Mouse (Mus musculus) left cerebral cortex, adult 2 months (tissue): Measurements from ENCODE around the gene 2900011O08Rik. TPM values are rescaled to one million over a fixed set of nuclear protein-coding genes. Genes with fewer than 3 reads are reported as not detected.
"Not testable (repeated sequence)": the region's sequence is repeated elsewhere in the genome, so short reads cannot be mapped to it uniquely, and the experiment has no call there.

Experiments
- DNase-seq, 2 experiments: peaks; one replicate each; pipeline ENCODE4 v3.0.0; 2021 to 2022; ENCODE audit warnings: low spot score in 2 of 2, mixed read lengths in 1 of 2; ENCODE audit errors: extremely low spot score in 1 of 2
- H3K27ac ChIP-seq: fragments of 200-600 bp; 2 replicates; pipeline ENCODE4 v1.8.1; 2022
- H3K4me3 ChIP-seq: fragments of 200-600 bp; 2 replicates; pipeline ENCODE4 v1.8.1; 2022
- CTCF ChIP-seq: fragments of 200-600 bp; IDR thresholded peaks from 2 replicates; pipeline ENCODE4 v1.8.1; 2022; ENCODE audit warnings: antibody characterized with exemption, mild to moderate bottlenecking, moderate library complexity
- intact Hi-C: fragments of 180-260 bp; cut with DNase I; formaldehyde crosslinking; loops from one replicate; pipeline ENCODE4 v1.15.1; 2025
- long read RNA-seq, 2 experiments: library from polyadenylated mRNA; stranded (forward); transcript quantifications; one replicate each; pipeline ENCODE4 v2.0.0; 2021; ENCODE audit warnings: borderline mapping rate in 2 of 2
- total RNA-seq, 2 experiments: library from RNA; stranded (reverse); gene quantifications; 2 replicates each; pipeline ENCODE4 v1.2.3; 2021

2900011O08Rik gene
- 100 to 1,000 TPM; 272 to 289 TPM for total RNA-seq
- long read RNA-seq, experiment 1, transcript 2900011O08Rik-201 (6 exons, 2,394 nt) = major isoform, 263 of 295 reads
- long read RNA-seq, experiment 1, partial matches to known transcripts = 23 of 295 reads
- long read RNA-seq, experiment 1, other reads (novel, unspliced or antisense) = 7 of 295 reads
- long read RNA-seq, experiment 2, transcript 2900011O08Rik-201 (6 exons, 2,394 nt) = major isoform, 128 of 156 reads
- long read RNA-seq, experiment 2, partial matches to known transcripts = 20 of 156 reads
- long read RNA-seq, experiment 2, other reads (novel, unspliced or antisense) = 6 of 156 reads

DNA sequence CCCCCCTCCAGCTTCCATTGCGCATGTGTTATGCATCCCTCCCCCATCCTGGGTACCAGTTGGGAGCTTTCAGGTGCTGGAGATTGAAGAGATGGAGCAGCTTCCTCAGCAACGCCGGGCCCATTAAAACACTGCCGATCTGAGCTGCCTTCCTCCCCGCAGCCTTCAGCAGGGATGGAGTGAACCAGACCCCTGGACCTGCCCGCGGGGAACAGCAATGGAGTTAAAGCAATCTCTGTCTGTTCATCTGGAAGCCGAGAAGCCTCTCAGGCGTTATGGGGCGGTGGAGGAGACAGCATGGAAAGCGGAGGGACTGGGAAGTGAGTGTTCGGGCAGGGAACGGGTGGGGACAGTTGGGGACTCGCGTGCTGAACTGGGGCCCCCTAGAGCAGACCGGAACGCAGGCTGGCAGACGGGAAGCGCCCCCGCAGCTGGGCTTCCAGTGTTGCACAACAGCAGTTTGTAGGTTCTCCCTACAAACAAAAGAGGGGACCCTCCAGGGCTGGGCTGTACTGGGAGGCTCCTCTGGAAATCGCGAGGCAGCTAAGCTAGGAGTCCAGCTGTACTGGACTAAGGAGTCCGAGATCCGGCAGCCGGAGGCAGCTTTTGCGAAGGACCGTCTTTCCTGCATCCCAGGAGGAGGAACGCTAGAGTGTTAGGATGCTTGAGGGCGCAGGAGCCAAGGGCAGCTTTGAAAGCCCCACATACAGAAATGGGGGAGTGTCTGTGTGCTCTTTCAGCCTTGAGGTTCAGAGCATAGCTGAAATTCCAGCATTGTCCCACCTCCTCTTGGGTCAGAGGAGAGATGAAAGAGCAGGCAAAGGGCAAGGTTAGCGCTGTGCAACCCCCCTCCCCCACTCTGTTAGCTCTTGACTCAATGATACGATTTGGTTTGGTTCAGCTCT, at the start of gene 2900011O08Rik, which contains the start of gene Ifitm7:
TSS of gene 2900011O08Rik (plus strand) at position 31 of the 905 bp plus-strand sequence.
TSS of gene Ifitm7 (minus strand) at position 315 of the 905 bp plus-strand sequence.
- peak; percentile 60 to 65 for DNase-seq
- Histone ChIP-seq H3K4me3 (peak within 1 kb of the TSS; percentile 86), H3K27ac (peak within 1 kb of the TSS; percentile 93)
- intact Hi-C loops = loop anchor here (2.0 to 5.0 kb wide), 3 partner anchors 45 to 84 kb away; partner anchors contain the start of genes Mpv17l and Pdxdc1
- no peak for TF ChIP-seq CTCF

DNA sequence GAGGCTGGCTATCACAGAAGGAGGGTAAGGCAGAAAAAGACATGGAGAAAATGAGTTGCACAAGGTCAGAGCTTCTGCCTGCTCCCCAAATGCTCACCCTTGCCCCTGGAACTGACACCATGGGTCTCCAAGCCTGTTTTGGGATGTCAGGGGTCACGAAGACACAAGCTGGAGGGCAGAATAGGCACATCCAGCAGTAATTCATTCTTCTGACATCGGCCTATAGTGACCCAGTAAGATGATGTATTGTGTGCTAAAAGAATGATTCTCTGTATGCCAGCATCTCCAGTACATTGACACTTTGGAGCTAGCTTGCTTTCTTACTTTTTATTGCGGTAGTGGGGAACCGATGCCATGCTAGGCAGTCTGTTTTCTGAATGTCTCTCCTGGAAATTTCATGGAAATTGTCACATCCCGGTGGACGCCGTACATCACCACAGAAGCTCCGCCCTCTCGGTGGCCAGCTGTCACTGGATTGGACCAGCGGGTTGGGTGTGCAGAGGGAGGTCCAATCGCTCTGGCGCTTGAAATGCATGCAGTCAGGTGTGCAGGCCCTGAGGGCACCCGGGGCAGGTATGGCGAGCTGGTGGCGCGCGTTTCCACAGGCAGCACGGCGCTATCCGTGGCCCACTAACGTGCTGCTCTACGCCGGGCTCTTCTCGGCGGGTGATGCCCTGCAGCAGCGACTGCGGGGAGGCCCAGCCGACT, 46.1 kb upstream of the 2900011O08Rik start:
- no peak for TF ChIP-seq CTCF
- H3K27ac ChIP-seq = peak overlapping the region; percentile 86
- peak; percentile 79 to 85 for DNase-seq
- H3K4me3 ChIP-seq = peak overlapping the region; percentile 82
- intact Hi-C loops = loop anchor here (1.0 to 2.0 kb wide), 2 partner anchors 37 to 47 kb away; partner anchors contain the start of genes 2900011O08Rik, Ifitm7, Mpv17l and Pdxdc1

DNA sequence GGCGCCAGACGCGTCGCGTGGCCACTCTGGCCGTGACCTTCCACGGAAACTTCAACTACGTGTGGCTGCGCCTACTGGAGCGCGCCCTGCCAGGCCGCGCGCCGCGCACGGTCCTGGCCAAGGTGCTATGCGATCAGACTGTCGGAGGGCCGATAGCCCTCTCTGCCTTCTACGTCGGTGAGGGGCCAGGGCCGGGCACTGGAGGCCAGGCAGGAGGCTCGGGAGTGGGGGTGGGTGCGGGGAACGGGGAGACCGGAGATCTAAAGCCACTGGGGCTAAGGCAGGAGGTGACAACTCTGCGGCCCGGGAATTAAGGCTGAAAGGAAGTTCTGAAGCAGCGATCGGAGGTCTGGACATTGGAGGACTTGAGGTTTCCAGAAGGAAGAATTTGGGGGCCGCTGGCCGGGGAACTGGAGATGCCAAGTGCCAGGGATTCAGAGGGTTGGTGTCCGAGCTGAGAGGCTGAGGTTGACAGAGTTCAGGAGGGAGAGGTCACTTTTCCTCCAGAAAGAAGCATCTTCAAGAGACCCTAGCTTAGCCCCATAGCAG, 45.5 kb upstream of the 2900011O08Rik start:
- Histone ChIP-seq H3K27ac (peak overlapping the region; percentile 86), H3K4me3 (peak overlapping the region; percentile 82)
- DNase-seq = no peak
- intact Hi-C loops = loop anchor here (1.0 to 2.0 kb wide), 2 partner anchors 38 to 46 kb away; partner anchors contain the start of genes 2900011O08Rik, Ifitm7, Mpv17l and Pdxdc1
- no peak for TF ChIP-seq CTCF

DNA sequence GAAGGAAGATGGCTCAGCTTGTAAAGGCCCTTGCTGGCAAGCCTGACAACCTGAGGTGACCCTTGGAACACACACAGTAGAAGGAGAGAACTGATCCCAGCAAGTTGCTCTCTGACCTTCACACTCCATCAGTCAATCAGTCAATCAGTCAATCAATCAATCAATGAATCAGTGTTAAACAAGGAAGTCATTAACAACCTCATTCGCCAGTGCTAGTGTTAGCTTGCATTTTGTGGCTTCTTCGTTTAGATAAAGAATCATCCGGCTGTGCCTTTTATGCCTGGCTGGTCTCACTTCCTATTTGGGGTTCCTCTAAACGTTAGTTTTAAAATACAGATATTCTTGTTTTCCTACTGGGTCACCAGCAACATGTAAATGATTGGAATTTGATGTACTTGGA, 42.2 kb upstream of the 2900011O08Rik start:
- intact Hi-C loops = no loop called here
- H3K27ac ChIP-seq = no peak overlapping the region
- DNase-seq = no peak
- no peak for TF ChIP-seq CTCF
- no peak overlapping the region for H3K4me3 ChIP-seq

DNA sequence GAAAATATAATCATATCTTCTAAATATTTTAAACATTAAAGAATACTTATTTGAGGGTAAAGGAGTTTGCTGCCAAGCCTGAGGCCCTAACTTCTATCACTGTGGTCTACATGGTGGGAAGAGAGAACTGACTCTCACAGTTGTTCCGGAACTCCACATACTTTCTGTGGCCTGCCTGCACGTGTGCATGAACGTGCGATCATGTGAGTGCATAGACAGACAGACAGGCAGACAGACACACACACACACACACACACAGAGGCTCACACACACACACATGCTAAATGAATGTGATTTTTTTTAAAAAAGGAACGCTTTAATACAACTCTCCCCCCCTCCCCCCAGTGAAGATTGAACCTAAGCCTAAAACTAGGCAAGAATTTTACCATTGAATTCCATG, 41.7 kb upstream of the 2900011O08Rik start:
- Histone ChIP-seq H3K4me3 (no peak overlapping the region), H3K27ac (no peak overlapping the region)
- no peak for TF ChIP-seq CTCF
- intact Hi-C loops = no loop called here
- no peak for DNase-seq

DNA sequence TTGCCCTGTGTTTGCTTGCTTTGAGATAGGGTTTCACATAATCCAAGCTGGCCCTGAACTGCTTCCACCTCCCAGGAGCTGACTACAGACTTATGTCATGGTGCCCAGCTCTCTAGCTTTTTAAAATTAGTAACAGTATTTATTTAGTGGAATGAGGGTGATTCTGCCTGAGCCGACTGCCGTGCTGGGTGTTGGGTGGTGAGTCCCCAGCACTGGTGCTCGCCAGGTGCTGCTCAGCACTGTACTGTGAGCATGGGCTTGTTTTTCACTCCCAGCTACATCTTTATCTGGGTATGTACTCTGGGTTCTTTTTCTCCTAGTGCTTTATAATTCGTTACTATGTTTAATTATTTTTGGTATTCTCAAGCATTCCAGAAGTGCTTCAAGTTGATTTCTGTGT, 41.3 kb upstream of the 2900011O08Rik start:
- TF ChIP-seq CTCF = no peak
- Histone ChIP-seq H3K4me3 (no peak overlapping the region), H3K27ac (no peak overlapping the region)
- intact Hi-C loops = no loop called here
- DNase-seq = no peak

DNA sequence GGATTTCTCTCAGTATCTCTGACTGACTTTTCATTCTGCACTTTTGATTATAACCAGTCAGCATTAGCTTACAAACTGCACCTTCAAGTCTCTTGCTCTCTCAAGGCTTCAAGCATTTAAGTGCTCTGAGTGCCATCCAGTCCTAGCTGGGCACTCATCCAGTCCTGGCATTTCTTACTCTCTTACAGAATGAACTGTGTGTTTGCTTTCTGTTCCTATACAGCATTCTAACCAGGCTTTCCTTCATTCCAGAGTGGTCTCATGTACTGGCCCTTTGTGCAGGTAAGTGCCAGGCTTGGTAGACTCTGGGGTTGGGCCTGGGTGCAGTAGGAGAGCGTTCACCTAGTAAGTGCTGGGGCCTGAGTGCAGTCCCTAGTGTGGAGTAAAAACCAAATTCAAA, 40.1 kb upstream of the 2900011O08Rik start:
- H3K27ac ChIP-seq = no peak overlapping the region
- H3K4me3 ChIP-seq = no peak overlapping the region
- no peak for TF ChIP-seq CTCF
- DNase-seq = no peak
- intact Hi-C loops = no loop called here

DNA sequence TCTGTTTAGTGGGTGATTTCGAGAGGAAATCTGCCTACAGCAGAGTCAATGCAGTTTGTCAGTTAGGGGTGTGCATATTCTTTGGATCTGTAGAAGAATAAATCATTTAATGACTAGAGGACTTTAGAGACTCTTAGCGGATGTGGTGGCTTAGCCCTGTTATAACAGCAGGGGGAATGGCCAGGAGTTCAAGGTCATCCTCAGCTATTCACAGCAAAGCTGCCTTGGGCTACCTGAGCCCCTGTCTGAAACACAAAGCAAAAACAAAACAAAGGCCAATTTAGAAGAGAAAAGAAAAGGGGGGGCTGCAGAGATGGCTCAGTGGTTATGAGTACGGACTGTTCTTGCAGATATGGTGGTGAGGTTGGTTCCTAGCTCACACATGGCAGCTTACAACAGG, 35.2 kb upstream of the 2900011O08Rik start:
- H3K27ac ChIP-seq = no peak overlapping the region
- no peak overlapping the region for H3K4me3 ChIP-seq
- intact Hi-C loops = no loop called here
- no peak for DNase-seq
- no peak for TF ChIP-seq CTCF

DNA sequence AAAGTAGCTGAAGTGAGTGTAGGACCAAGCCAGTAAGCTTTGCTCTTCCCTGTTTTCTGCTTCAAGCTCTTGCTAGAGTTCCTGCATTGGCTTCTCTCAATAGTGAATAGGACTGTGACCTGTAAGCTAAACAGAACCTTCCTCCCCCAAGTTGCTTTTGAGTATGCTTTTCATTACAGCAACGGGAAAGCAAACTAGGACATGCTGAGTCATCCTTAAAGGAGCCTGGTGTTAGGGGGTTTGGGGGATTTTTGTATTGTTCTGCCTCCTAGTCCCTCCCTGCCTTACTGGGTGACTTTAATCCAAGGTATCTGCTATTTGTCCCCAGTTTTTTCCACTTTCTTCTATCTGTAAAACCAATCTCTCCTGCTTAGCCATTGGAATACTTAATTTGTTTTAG, 24.4 kb upstream of the 2900011O08Rik start:
- Histone ChIP-seq H3K4me3 (no peak overlapping the region), H3K27ac (no peak overlapping the region)
- no peak for TF ChIP-seq CTCF
- intact Hi-C loops = no loop called here
- DNase-seq = no peak

DNA sequence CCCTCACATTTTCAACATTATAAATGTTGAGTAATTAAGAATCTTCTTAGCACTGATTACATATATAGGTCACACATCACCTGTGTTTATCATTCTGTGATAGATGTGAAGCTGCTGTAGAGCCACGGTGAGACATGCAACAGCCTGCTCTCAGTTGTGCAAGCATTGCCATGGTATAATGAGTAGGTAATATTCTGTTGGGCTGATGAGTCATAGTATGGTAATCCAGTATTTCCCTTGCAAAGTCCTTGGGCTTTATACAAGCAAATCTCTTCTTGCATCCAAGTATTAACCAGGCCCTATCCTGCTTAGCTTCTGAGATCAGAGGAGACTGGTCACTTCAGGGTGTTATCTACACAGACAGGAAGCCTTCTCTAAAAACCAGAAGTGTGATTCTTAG, 17.3 kb upstream of the 2900011O08Rik start:
- no peak overlapping the region for H3K4me3 ChIP-seq
- intact Hi-C loops = no loop called here
- no peak overlapping the region for H3K27ac ChIP-seq
- TF ChIP-seq CTCF = no peak
- no peak for DNase-seq

DNA sequence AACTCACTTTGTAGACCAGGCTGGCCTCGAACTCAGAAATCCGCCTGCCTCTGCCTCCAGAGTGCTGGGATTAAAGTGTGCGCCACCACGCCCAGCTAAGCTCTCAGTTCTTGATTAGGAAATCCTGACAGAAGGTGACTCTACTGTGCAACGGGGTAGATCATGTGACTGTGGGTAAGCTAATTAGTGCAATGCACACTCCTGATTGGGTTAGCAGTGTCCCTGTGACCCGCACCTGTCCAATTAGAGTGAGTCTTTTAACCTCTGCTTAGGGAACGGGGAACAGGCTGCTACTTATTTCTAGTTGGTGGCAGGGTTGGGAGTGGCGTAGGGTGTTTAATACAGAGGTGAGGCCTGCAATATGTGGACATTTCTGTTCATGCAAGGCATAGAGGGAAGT, 14.4 kb upstream of the 2900011O08Rik start:
- intact Hi-C loops = no loop called here
- no peak for DNase-seq
- no peak for TF ChIP-seq CTCF
- H3K4me3 ChIP-seq = no peak overlapping the region
- no peak overlapping the region for H3K27ac ChIP-seq

DNA sequence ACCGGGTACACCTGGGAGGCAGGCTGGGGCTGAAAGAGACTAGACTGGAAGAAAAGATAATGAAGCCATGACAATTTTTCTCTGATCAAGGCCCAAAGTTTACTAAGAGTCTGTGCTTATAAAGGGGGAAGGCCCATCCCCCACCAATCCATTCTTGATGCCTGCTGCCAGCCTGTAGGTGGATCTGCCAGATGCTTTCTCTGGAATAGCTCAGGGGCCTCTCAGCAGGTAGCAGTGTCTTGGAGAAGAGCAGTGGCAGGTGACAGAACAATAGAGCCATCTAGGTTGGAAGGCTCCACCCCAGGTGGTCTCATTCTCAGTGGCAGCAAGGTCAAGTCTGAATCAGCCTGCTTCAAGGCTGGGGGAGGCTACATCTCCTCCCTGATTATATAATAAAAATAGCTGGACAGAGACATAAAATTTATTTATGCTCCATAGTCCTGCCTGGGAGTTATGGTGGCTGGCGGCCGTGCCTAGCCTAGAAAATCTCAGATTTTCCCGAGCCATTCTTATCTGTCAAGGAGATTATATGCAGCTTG, 10.0 kb upstream of the 2900011O08Rik start:
- DNase-seq, intact Hi-C loops: not testable (repeated sequence)

DNA sequence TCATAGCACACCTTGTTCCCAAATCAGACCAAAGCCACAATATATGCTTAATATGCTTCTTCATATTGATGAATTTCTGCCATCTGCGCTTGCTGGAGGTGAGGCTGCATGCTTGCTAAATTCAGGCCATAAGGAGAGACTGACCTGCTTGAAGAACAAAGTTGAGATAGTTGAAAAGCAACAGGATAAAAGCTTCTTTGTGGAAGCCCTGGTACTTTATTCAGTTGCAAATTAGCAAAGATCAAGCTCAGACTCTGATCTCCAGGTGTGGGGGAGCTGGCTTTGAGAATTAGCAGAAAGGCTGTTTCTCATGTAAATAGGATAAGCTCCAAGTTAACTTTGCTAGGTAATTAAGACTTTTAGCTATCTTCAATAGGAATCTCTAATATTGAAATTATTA, 9.4 kb upstream of the 2900011O08Rik start:
- H3K4me3 ChIP-seq, H3K27ac ChIP-seq, DNase-seq, intact Hi-C loops: not testable (repeated sequence)

More for the DNA sequence above, 10.0 kb upstream of the 2900011O08Rik start:
- not testable (repeated sequence) for H3K4me3 ChIP-seq, H3K27ac ChIP-seq

DNA sequence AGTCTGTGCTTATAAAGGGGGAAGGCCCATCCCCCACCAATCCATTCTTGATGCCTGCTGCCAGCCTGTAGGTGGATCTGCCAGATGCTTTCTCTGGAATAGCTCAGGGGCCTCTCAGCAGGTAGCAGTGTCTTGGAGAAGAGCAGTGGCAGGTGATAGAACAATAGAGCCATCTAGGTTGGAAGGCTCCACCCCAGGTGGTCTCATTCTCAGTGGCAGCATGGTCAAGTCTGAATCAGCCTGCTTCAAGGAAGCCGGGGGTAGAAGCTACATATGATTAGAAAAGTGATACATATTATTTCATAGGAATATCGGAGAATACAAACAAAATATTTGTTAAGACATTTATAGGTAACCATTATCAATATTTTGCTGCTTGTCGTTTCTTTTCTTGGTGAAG, 4.7 kb upstream of the 2900011O08Rik start:
- intact Hi-C loops, H3K27ac ChIP-seq, H3K4me3 ChIP-seq, DNase-seq: not testable (repeated sequence)
